Comparison of ENCODE assay signal across 11 mouse cellular contexts in genomic region chr3:69171123-69171522, GRCm38 (mm10). TPM values are rescaled to one million over a fixed set of nuclear protein-coding genes. Genes with fewer than 3 reads are reported as not detected.
A peak's percentile ranks its signal among the peaks of the same experiment; 100 is the strongest.
DNase-seq lines count a peak whose midpoint lies in the region; ATAC-seq and TF ChIP-seq lines count a peak whose summit lies in the region.
"Had no signal": no experiment of that assay in that cellular context is flagged by ENCODE, and none has a peak within 500 bp of the region (broad histone marks: within the 10 kb centered on the region; RNA-seq: fewer than 3 reads in every experiment).

No protein-coding gene starts in this region.

- H3K9me3 ChIP-seq in lung, embryonic 14.5 days (ENCODE audit: low read depth, low read length) = no peaks in the 10 kb centered on the region
- H3K9me3 ChIP-seq: limb, embryonic 15.5 days had no signal

- H3K4me2 ChIP-seq in lung, embryonic 14.5 days = no peak overlapping the region
- H3K4me2 ChIP-seq: limb, embryonic 15.5 days had no signal

- H3K4me1 ChIP-seq in lung, embryonic 14.5 days (ENCODE audit: insufficient read depth) = no peaks in the 10 kb centered on the region
- no peaks in the 10 kb centered on the region for H3K4me1 ChIP-seq in lung, adult 2 months (ENCODE audit: control insufficient read depth, insufficient read depth, low read length)
- H3K4me1 ChIP-seq: limb, embryonic 15.5 days had no signal

- WGBS in lung, embryonic 14.5 days = 62% methylated on average over 4 of the region's 4 CpGs
- 32% methylated on average over 4 of the region's 4 CpGs for WGBS in lung, adult 2 months

- DNase-seq in lung, embryonic 14.5 days = peak; percentile 7
- DNase-seq in lung, adult 2 months = no peak
- DNase-seq in NIH3T3 (ENCODE audit: low read depth) = peak; percentile 6
- DNase-seq in thymus, postnatal 0 days (ENCODE audit: low spot score) = peak; percentile 60
- DNase-seq in embryo, embryonic 11 days = no peak
- no peak for DNase-seq in ovary, postnatal 10 days (ENCODE audit: low spot score)
- no peak for DNase-seq in lung, postnatal 10 days

- ATAC-seq in lung, embryonic 14.5 days (ENCODE audit: insufficient read depth) = no peak
- peak; percentile 83 for ATAC-seq in common myeloid progenitor, adult 5-6 weeks (replicated peaks; ENCODE audit: low read depth, poor library complexity, severe bottlenecking)
- ATAC-seq: hindbrain, embryonic 16.5 days had no signal

- H3K27ac ChIP-seq in lung, embryonic 14.5 days (ENCODE audit: low read depth) = no peak overlapping the region
- H3K27ac ChIP-seq: limb, embryonic 15.5 days had no signal

- H3K36me3 ChIP-seq in lung, embryonic 14.5 days (ENCODE audit: insufficient read depth) = no peaks in the 10 kb centered on the region
- H3K36me3 ChIP-seq: limb, embryonic 15.5 days had no signal

- no peaks in the 10 kb centered on the region for H3K27me3 ChIP-seq in lung, embryonic 14.5 days (ENCODE audit: insufficient read depth, low read length)
- H3K27me3 ChIP-seq: limb, embryonic 15.5 days had no signal

- TF ChIP-seq POLR2A in lung, adult 2 months (IDR thresholded peaks at IDR 0.05; ENCODE audit: borderline replicate concordance, extremely low read depth, low read depth, low read length) = no peak

- no peak overlapping the region for H3K4me3 ChIP-seq in lung, embryonic 14.5 days (ENCODE audit: low read depth, low read length)
- no peak overlapping the region for H3K4me3 ChIP-seq in lung, adult 2 months (replicated peaks; ENCODE audit: extremely low read depth, low read depth, low read length)
- H3K4me3 ChIP-seq: limb, embryonic 15.5 days had no signal

- TF ChIP-seq CTCF in lung, embryonic 14.5 days (IDR thresholded peaks at IDR 0.05; ENCODE audit: low read depth) = no peak
- TF ChIP-seq CTCF in lung, adult 2 months (IDR thresholded peaks at IDR 0.05; ENCODE audit: insufficient read depth, low read length) = no peak

- no peak overlapping the region for H3K9ac ChIP-seq in lung, embryonic 14.5 days
- H3K9ac ChIP-seq: limb, embryonic 15.5 days had no signal

RNA-seq across cellular contexts. Expression of gene Kpna4, which starts 44.2 kb away (rescaled TPM):
- 41.2 and 43.3 TPM in 2 replicates for polyA plus RNA-seq in lung, embryonic 14.5 days (2014; fragmentation: Nextera tagmentation; extraction: Ambion mirVana)
- 10.1 and 13.1 TPM in 2 replicates for polyA plus RNA-seq in lung, adult 2 months (2012; rRNA removed)
- total RNA-seq in common myeloid progenitor, adult 5-6 weeks (2017) = 52.9 and 65.0 TPM in 2 replicates
- polyA plus RNA-seq in thymus, postnatal 0 days (2015; fragmentation: Nextera tagmentation; extraction: Ambion mirVana) = 40.2 and 44.5 TPM in 2 replicates

RNA-seq across cellular contexts. Expression of gene Arl14, which starts 51.1 kb away (rescaled TPM):
- polyA plus RNA-seq in lung, embryonic 14.5 days (2014; fragmentation: Nextera tagmentation; extraction: Ambion mirVana) = 1.7 and 1.8 TPM in 2 replicates
- polyA plus RNA-seq in lung, adult 2 months (2012; rRNA removed) = not detected in 2 replicates
- total RNA-seq in common myeloid progenitor, adult 5-6 weeks (2017) = not detected in 2 replicates
- polyA plus RNA-seq in thymus, postnatal 0 days (2015; fragmentation: Nextera tagmentation; extraction: Ambion mirVana) = 0.12 TPM in 1 of 2 replicates, not detected in the other
- total RNA-seq: layer of hippocampus, adult 18-20 months had no signal
- polyA plus RNA-seq: hindbrain, embryonic 16.5 days; limb, embryonic 15.5 days had no signal

Comparison
In these comparisons a context has a peak if more than half of its experiments do, and no peak if none do; other contexts are left out.
1. DNase-seq: peak in lung, embryonic 14.5 days (single experiment), NIH3T3 (single experiment) and thymus, postnatal 0 days (single experiment); none in lung, adult 2 months (single experiment), embryo, embryonic 11 days (single experiment), ovary, postnatal 10 days (single experiment) and lung, postnatal 10 days (single experiment).